Mouse (Mus musculus) liver, embryonic 11.5 days (tissue): ENCODE results near the gene Cenpe. TPM values are rescaled to one million over a fixed set of nuclear protein-coding genes. Genes with fewer than 3 reads are reported as not detected.

Source experiments
- ATAC-seq: fragments of 200-750 bp; cut with Nextera tagmentation; replicated peaks from 2 replicates; pipeline ENCODE4 v1.8.0; 2017; ENCODE audit warnings: moderate number of reproducible peaks, mild to moderate bottlenecking, moderate TSS enrichment, moderate library complexity; ENCODE audit not compliant: low FRiP score
- DNase-seq: peaks from one replicate; pipeline ENCODE4 v3.0.0-alpha.2; 2017; ENCODE audit warnings: low spot score
- H3K27ac ChIP-seq: fragments of 300-500 bp; sonication (generic); 2 replicates; pipeline ENCODE4 v1.5.1; 2014; ENCODE audit warnings: mild to moderate bottlenecking, low read depth, low read length, control low read depth
- H3K27me3 ChIP-seq: fragments of 300-500 bp; sonication (generic); replicated peaks from 2 replicates; pipeline ENCODE4 v1.6.1; 2014; ENCODE audit warnings: low read length, mixed read lengths; ENCODE audit not compliant: control insufficient read depth, insufficient read depth
- H3K36me3 ChIP-seq: fragments of 300-500 bp; sonication (generic); 2 replicates; pipeline ENCODE4 v1.6.1; 2014; ENCODE audit warnings: mild to moderate bottlenecking, low read length, moderate library complexity, mixed read lengths; ENCODE audit not compliant: control insufficient read depth, insufficient read depth
- H3K4me1 ChIP-seq: fragments of 300-500 bp; sonication (generic); replicated peaks from 2 replicates; pipeline ENCODE4 v1.6.1; 2014; ENCODE audit warnings: low read length, mixed read lengths; ENCODE audit not compliant: control insufficient read depth, insufficient read depth
- H3K4me2 ChIP-seq: fragments of 300-500 bp; sonication (generic); 2 replicates; pipeline ENCODE4 v1.6.1; 2014; ENCODE audit warnings: mild to moderate bottlenecking, control low read depth, moderate library complexity
- H3K4me3 ChIP-seq: fragments of 300-500 bp; sonication (generic); 2 replicates; pipeline ENCODE4 v1.5.1; 2014; ENCODE audit warnings: low read depth, low read length, control low read depth
- H3K9ac ChIP-seq: fragments of 300-500 bp; sonication (generic); 2 replicates; pipeline ENCODE4 v1.6.1; 2014; ENCODE audit warnings: low read depth, low read length, control low read depth
- H3K9me3 ChIP-seq: fragments of 300-500 bp; sonication (generic); 2 replicates; pipeline ENCODE4 v1.6.1; 2016; ENCODE audit warnings: low read length, inconsistent platforms, mixed read lengths; ENCODE audit not compliant: control insufficient read depth
- WGBS: fragments of 180-500 bp; shearing (Covaris S2); extraction: QIAGEN DNeasy Blood & Tissue Kit; methylation state at CpG from one replicate; pipeline ENCODE4 v1.1.7; 2014; 5-methylcytosine and 5-hydroxymethylcytosine counted together
- polyA plus RNA-seq: library from polyadenylated mRNA; unstranded; fragments of >200 nt; fragmentation: Nextera tagmentation; extraction: Ambion mirVana; gene quantifications from 2 replicates; pipeline ENCODE4 v1.2.1, GENCODE M21; 2014

The Cenpe gene
- polyA plus RNA-seq, 1 experiment from 2014 or later: 34.6 TPM

DNA sequence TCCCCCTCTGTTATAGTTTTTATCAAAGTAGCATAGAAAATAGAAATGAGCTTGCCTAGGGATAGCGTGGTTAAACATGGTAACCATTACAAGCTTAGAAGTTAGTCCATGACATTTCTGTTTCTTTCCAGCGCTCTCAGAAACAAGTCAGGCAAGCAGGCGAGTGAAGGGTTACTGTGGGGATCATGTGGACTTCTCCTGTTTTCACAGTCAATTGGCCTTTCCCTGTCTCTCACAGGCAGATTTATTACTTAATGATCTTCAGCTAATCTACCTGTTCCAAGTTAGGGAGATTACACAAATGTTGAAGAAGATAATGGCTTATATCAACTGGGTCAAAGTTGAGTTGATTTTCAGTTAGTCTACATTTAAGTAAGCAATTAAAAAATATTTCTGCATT lies 20.1 kb downstream of the Cenpe start:
- peaks cover 41% of the 10 kb centered on the region for H3K36me3 ChIP-seq

DNA sequence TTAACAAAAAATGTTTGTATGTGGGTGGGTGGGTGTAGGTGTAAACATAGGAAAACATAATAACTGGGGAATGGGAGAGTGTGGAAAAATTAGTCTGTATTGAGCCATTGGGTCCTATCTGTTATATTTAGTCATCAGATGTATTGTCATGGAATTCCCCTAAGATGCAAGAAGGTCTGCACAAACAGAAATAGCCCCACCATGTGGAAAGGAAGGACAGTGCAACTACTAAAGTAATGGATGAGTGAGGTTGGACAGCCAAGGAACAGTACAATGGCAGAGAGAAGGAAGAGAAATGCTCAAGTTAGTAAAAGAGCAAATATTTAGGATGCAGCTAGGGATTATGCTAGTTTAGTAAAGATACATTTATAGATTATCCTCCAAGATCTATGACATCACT lies 33.4 kb downstream of the Cenpe start:
- 0 out of 2 replicates have a peak, but pooled peaks have one; percentile 19 for ATAC-seq

More for the DNA sequence above, 20.1 kb downstream of the Cenpe start:
- ATAC-seq (no peak), DNase-seq (no peak)
- H3K4me3 ChIP-seq: no peak overlapping the region
- H3K4me2 ChIP-seq: no peak overlapping the region
- H3K9ac ChIP-seq: no peak overlapping the region
- WGBS: 89% methylated on average over 3 of the region's 3 CpGs
- H3K27me3 ChIP-seq: no peaks in the 10 kb centered on the region
- no peaks in the 10 kb centered on the region for H3K4me1 ChIP-seq
- H3K27ac ChIP-seq: no peak overlapping the region
- H3K9me3 ChIP-seq: no peaks in the 10 kb centered on the region

DNA sequence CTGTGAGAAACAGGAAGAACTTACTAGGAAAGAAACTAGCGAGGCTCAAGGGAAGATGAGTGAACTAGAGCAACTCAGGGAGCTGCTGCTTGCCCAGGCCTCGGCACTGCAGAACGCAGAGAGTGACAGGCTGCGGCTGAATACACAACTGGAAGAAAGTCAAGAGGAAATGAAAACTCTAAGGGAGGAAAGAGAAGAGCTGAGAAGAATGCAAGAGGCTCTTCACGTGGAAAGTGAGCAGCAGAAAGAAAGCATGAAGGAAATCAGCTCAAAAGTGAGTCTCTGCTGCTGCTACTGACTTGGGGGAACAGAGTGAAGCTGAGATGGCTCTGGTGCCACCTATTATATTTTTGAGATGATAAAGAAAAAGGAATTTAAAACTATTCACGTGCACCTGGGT lies 34.5 kb downstream of the Cenpe start:
- Histone ChIP-seq H3K9me3 (no peaks in the 10 kb centered on the region), H3K27me3 (no peaks in the 10 kb centered on the region), H3K4me2 (no peak overlapping the region), H3K9ac (no peak overlapping the region), H3K4me3 (no peak overlapping the region), H3K27ac (no peak overlapping the region), H3K36me3 (peaks cover 56% of the 10 kb centered on the region), H3K4me1 (no peaks in the 10 kb centered on the region)
- 96% methylated on average over 6 of the region's 6 CpGs for WGBS
- ATAC-seq (no peak), DNase-seq (no peak)

More for the DNA sequence above, 33.4 kb downstream of the Cenpe start:
- Histone ChIP-seq H3K4me2 (no peak overlapping the region), H3K27ac (no peak overlapping the region), H3K4me1 (no peaks in the 10 kb centered on the region), H3K4me3 (no peak overlapping the region), H3K36me3 (peaks cover 57% of the 10 kb centered on the region), H3K27me3 (no peaks in the 10 kb centered on the region), H3K9me3 (no peaks in the 10 kb centered on the region), H3K9ac (no peak overlapping the region)
- no peak for DNase-seq

DNA sequence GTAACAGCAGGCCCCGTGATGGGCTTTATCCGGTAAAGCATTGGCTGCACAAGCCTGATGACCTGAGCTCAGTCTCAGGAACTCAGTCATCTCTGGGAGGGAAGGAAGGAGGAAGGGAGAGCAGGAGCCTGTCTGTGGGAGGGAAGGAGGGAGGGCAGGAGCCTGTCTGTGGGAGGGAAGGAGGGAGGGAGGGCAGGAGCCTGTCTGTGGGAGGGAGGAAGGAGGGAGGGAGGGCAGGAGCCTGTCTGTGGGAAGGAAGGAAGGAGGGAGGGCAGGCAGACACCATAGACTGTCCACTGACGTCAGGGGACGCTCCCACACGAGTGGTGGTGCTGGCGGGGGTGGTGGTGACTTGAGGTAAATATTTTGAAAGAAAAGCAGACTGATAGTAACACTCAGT lies 36.8 kb downstream of the Cenpe start:
- peaks cover 55% of the 10 kb centered on the region for H3K36me3 ChIP-seq
- no peak overlapping the region for H3K4me2 ChIP-seq
- no peaks in the 10 kb centered on the region for H3K9me3 ChIP-seq
- DNase-seq (no peak), ATAC-seq (peak; percentile 85)
- H3K4me3 ChIP-seq: no peak overlapping the region
- no peaks in the 10 kb centered on the region for H3K27me3 ChIP-seq
- WGBS: 74% methylated on average over 6 of the region's 6 CpGs
- no peak overlapping the region for H3K27ac ChIP-seq
- no peaks in the 10 kb centered on the region for H3K4me1 ChIP-seq
- H3K9ac ChIP-seq: no peak overlapping the region

DNA sequence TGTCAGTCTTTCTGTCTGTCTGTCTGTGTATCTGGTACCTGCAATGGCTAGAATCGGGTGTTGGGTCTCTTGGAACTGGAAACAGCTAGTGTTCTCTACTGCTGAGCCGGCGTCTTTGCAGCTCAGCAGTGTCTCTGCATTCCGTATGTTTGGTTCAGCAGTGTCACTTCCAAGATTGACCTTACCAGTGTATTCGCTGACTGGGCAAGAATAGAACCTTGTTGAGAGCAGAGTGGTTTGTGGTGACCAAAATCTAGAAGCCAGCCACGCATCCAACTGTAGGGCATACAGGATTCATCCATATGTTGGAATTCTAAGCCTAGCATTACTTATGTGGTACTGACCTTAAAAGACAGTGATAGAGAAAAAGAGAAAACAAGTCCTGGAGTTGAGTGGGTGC lies 39.5 kb downstream of the Cenpe start:
- Histone ChIP-seq H3K9ac (no peak overlapping the region), H3K4me3 (no peak overlapping the region), H3K4me1 (no peaks in the 10 kb centered on the region), H3K27me3 (no peaks in the 10 kb centered on the region), H3K27ac (no peak overlapping the region), H3K9me3 (no peaks in the 10 kb centered on the region), H3K4me2 (no peak overlapping the region), H3K36me3 (peaks cover 51% of the 10 kb centered on the region)
- WGBS: 92% methylated on average over 6 of the region's 6 CpGs
- no peak for DNase-seq
- no peak for ATAC-seq

DNA sequence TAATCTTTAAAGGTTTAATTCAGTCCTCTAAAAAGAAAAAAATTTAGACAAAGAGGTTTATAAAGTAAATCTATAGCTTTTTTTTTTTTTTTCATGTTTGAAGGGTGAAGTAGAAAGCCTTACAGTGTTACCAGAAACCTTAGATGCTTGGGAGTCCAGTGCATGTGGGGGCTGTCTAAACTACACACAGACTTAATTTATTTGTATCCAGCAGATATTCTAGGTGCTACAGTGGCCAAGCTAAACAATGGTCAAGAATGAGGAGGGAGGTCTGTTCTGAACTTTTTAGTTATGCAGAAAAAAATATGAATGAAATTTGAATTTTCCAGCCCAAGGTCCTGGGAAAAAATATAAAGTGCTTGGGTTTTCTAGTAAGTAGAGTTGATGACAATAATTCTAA lies 42.4 kb downstream of the Cenpe start:
- H3K4me3 ChIP-seq: no peak overlapping the region
- H3K27me3 ChIP-seq: no peaks in the 10 kb centered on the region
- no peak for ATAC-seq
- no peaks in the 10 kb centered on the region for H3K4me1 ChIP-seq
- no peak overlapping the region for H3K4me2 ChIP-seq
- no peak overlapping the region for H3K27ac ChIP-seq
- no peak for DNase-seq
- H3K9me3 ChIP-seq: no peaks in the 10 kb centered on the region
- peaks cover 49% of the 10 kb centered on the region for H3K36me3 ChIP-seq
- H3K9ac ChIP-seq: no peak overlapping the region

DNA sequence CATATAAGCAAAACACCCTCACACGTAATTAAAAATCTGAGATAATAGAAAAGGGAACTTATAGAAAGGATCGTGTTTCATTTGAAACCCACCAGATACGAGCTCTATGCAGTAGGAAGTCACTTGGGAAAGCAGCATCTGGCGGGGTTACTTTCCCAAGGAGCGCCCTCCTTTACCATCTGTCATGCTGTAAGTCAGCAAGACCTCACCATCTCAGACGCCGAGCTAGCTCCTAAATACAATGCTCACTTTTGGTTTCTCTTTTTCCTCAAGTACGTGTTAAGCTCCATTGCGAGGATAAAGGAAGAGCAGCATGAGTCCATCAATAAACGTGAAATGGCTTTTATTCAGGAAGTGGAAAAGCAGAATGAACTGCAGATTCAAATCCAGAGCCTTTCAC lies 46.6 kb downstream of the Cenpe start:
- Histone ChIP-seq H3K27me3 (no peaks in the 10 kb centered on the region), H3K4me2 (no peak overlapping the region), H3K9ac (no peak overlapping the region), H3K4me3 (no peak overlapping the region), H3K4me1 (no peaks in the 10 kb centered on the region), H3K27ac (no peak overlapping the region), H3K9me3 (no peaks in the 10 kb centered on the region), H3K36me3 (peaks cover 56% of the 10 kb centered on the region)
- DNase-seq (no peak), ATAC-seq (no peak)
- WGBS: 93% methylated on average over 10 of the region's 10 CpGs

DNA sequence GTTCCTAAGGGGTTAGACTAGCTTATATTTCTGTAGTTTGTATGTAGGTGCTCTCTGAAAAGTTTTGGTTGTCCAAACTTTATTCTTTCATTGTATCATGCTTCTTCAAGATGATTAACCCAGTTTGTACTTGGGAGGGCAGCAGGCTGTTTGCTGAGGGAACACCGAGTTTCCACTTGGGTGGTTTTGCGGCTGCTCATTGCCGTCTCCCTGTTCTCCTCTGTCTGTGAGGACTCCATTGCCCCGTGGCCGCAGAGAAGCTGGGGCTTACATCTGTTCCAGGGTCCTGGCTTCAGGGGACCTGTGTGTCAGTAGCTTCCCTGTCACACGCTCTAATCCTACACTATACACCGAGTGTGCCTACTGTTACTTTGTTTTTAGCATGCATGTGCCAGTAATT lies 47.9 kb downstream of the Cenpe start:
- DNase-seq (no peak), ATAC-seq (no peak)
- Histone ChIP-seq H3K27me3 (no peaks in the 10 kb centered on the region), H3K36me3 (peaks cover 64% of the 10 kb centered on the region), H3K9ac (no peak overlapping the region), H3K4me1 (no peaks in the 10 kb centered on the region), H3K27ac (no peak overlapping the region), H3K4me3 (no peak overlapping the region), H3K4me2 (no peak overlapping the region), H3K9me3 (no peaks in the 10 kb centered on the region)
- WGBS: 94% methylated on average over 7 of the region's 7 CpGs

DNA sequence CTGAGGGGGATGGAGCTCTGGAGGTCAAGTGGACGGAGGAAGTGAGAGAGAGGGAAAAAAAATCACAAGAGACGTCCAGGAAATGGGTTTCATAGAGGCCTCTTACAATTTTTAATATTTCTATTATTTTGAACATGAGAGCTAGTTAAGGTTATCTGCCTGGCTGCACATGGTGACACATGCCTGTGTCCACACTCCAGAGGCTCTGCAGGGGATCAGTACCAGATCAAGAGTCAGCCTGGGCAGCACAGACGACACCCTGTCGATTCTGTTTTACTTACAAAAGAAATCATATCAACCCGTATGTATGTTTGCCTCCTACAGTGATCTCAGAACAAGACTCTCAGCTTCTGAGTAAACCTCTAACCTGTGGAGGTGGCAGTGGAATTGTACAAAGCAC lies 56.3 kb downstream of the Cenpe start:
- H3K4me2 ChIP-seq: no peak overlapping the region

More for the DNA sequence above, 56.3 kb downstream of the Cenpe start:
- no peak for ATAC-seq
- WGBS: 93% methylated on average over 5 of the region's 5 CpGs
- Histone ChIP-seq H3K27ac (no peak overlapping the region), H3K9ac (no peak overlapping the region), H3K27me3 (no peaks in the 10 kb centered on the region), H3K9me3 (no peaks in the 10 kb centered on the region), H3K4me1 (no peaks in the 10 kb centered on the region), H3K36me3 (peaks cover 50% of the 10 kb centered on the region), H3K4me3 (no peak overlapping the region)
- no peak for DNase-seq
